Mouse (Mus musculus) heart, embryonic 16.5 days (tissue): Measurements from ENCODE around the gene Olfr1349. TPM values are rescaled to one million over a fixed set of nuclear protein-coding genes. Genes with fewer than 3 reads are reported as not detected.

Experiments
- ATAC-seq: fragments of 200-750 bp; cut with Nextera tagmentation; replicated peaks from 2 replicates; pipeline ENCODE4 v1.8.0; 2017; ENCODE audit warnings: moderate number of reproducible peaks; ENCODE audit not compliant: insufficient read depth, low FRiP score; ENCODE audit errors: extremely low read depth
- H3K27ac ChIP-seq: fragments of 300-500 bp; sonication (generic); 2 replicates; pipeline ENCODE4 v1.5.1; 2014; ENCODE audit warnings: mild to moderate bottlenecking, low read length, control low read depth, moderate library complexity
- H3K27me3 ChIP-seq: fragments of 300-500 bp; sonication (generic); 2 replicates; pipeline ENCODE4 v1.6.1; 2014; ENCODE audit warnings: low read length, mixed read lengths; ENCODE audit not compliant: control insufficient read depth, insufficient read depth
- H3K36me3 ChIP-seq: fragments of 300-500 bp; sonication (generic); 2 replicates; pipeline ENCODE4 v1.6.1; 2014; ENCODE audit not compliant: control insufficient read depth, insufficient read depth
- H3K4me1 ChIP-seq: fragments of 300-500 bp; sonication (generic); 2 replicates; pipeline ENCODE4 v1.6.1; 2014; ENCODE audit warnings: low read length, mixed read lengths; ENCODE audit not compliant: control insufficient read depth, insufficient read depth
- H3K4me2 ChIP-seq: fragments of 300-500 bp; sonication (generic); 2 replicates; pipeline ENCODE4 v1.6.1; 2014; ENCODE audit warnings: low read depth, mild to moderate bottlenecking, control low read depth, low read length
- H3K4me3 ChIP-seq: fragments of 300-500 bp; sonication (generic); 2 replicates; pipeline ENCODE4 v1.5.1; 2014; ENCODE audit warnings: mild to moderate bottlenecking, control low read depth, low read length
- H3K9ac ChIP-seq: fragments of 300-500 bp; sonication (generic); 2 replicates; pipeline ENCODE4 v1.6.1; 2014; ENCODE audit warnings: low read length, control low read depth
- H3K9me3 ChIP-seq: fragments of 300-500 bp; sonication (generic); replicated peaks from 2 replicates; pipeline ENCODE4 v1.6.1; 2016; ENCODE audit warnings: low read length; ENCODE audit not compliant: control insufficient read depth
- polyA plus RNA-seq: library from polyadenylated mRNA; unstranded; fragments of >200 nt; fragmentation: Nextera tagmentation; extraction: Ambion mirVana; gene quantifications from 2 replicates; pipeline ENCODE4 v1.2.1, GENCODE M21; 2015

The Olfr1349 gene
- polyA plus RNA-seq, 1 experiment from 2014 or later, result not detected

DNA sequence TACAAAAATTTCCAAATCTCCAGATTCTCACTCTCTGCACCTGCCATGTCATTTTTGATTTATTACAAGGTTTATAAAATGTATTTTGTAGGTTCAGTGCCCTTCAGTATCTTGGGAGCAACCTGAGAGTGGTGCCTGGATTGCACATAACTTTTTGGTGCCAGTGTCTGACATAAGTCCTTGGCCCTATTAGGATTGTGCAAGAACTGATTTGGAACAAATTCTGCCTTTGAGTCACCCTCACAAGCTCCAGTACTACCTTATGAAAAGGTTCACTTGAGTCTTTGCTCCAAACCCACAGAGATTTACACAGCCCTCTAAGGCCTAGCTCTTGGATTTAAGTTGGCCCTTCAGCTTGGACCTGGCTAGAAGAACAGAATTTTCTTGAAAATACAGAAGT lies 55.8 kb downstream of the Olfr1349 start, which contains the start of gene Olfr1346:
Olfr1346 (plus strand) TSS at position 151 of the 400 bp plus-strand sequence.
- H3K4me3 ChIP-seq, result no peak within 1 kb of the TSS
- no peak for ATAC-seq
- no peak within 1 kb of the TSS for H3K4me2 ChIP-seq
- no peak within 1 kb of the TSS for H3K9ac ChIP-seq
- H3K27me3 ChIP-seq, result no peaks in the 10 kb centered on the region
- 0 out of 2 replicates have a peak, but pooled peaks cover 2% of the 10 kb centered on the region for H3K9me3 ChIP-seq
- H3K36me3 ChIP-seq, result no peaks in the 10 kb centered on the region
- no peak within 1 kb of the TSS for H3K27ac ChIP-seq
- no peaks in the 10 kb centered on the region for H3K4me1 ChIP-seq

Other genes starting within 250 kb of the Olfr1349 start
- gene Zfp667, start 236.4 kb downstream of the Olfr1349 start, polyA plus RNA-seq, result 4.9 and 5.1 TPM in 2 replicates
- 3.2 and 4.5 TPM in 2 replicates for gene Zfp583, start 191.7 kb downstream of the Olfr1349 start, polyA plus RNA-seq
- 1.0 and 1.5 TPM in 2 replicates for gene Gm3854, start 179.2 kb downstream of the Olfr1349 start, polyA plus RNA-seq
- 1.0 and 1.8 TPM in 2 replicates for gene Zfp78, start 159.7 kb downstream of the Olfr1349 start, polyA plus RNA-seq
- gene Zfp28, start 139.7 kb downstream of the Olfr1349 start, polyA plus RNA-seq, result 7.6 and 9.5 TPM in 2 replicates
- gene Smim17, start 124.2 kb downstream of the Olfr1349 start, polyA plus RNA-seq, result 0.20 TPM in 1 of 2 replicates, not detected in the other
- gene Gm20715, start 112.7 kb downstream of the Olfr1349 start, polyA plus RNA-seq, result not detected in 2 replicates
- not detected in 2 replicates for gene Olfr1344, start 84.3 kb downstream of the Olfr1349 start, polyA plus RNA-seq
- gene Olfr1336, start 66.8 kb downstream of the Olfr1349 start, polyA plus RNA-seq, result 0.02 TPM in 1 of 2 replicates, not detected in the other
- not detected in 2 replicates for gene Olfr1346, start 55.8 kb downstream of the Olfr1349 start, polyA plus RNA-seq
- gene Olfr5, start 36.0 kb downstream of the Olfr1349 start, polyA plus RNA-seq, result not detected in 2 replicates
- gene Olfr1347, start 23.2 kb downstream of the Olfr1349 start, polyA plus RNA-seq, result not detected in 2 replicates
- gene Olfr1348, start 14.2 kb downstream of the Olfr1349 start, polyA plus RNA-seq, result not detected in 2 replicates
- gene Olfr1350, start 41.9 kb upstream of the Olfr1349 start, polyA plus RNA-seq, result not detected in 2 replicates
- gene Zim1, start 173.5 kb upstream of the Olfr1349 start, polyA plus RNA-seq, result 6.6 and 11.6 TPM in 2 replicates
- gene Peg3, start 207.5 kb upstream of the Olfr1349 start, polyA plus RNA-seq, result 86.6 and 88.1 TPM in 2 replicates
- gene Usp29, start 207.6 kb upstream of the Olfr1349 start, polyA plus RNA-seq, result 5.9 and 6.1 TPM in 2 replicates